Mouse (Mus musculus) heart, postnatal 10 days (tissue): ENCODE data around the gene Ubtd1. TPM values are rescaled to one million over a fixed set of nuclear protein-coding genes. Genes with fewer than 3 reads are reported as not detected.

Source experiments
- total RNA-seq, 2 experiments: library from RNA; stranded (reverse); gene quantifications; 2 replicates each; pipeline ENCODE4 v1.2.3; 2021

Gene Ubtd1
- total RNA-seq, 2 experiments from 2014 or later = 31.4 to 33.8 TPM

Other genes with a start within 250 kb of the Ubtd1 start
- gene Slit1, start 238.1 kb upstream of the Ubtd1 start, total RNA-seq = under 1 TPM; 0.05 to 0.40 TPM
- gene Arhgap19, start 179.7 kb upstream of the Ubtd1 start, total RNA-seq = 1 to 10 TPM; 4.6 to 4.9 TPM
- 1 to 10 TPM; 2.2 to 3.8 TPM for gene Frat1, start 151.8 kb upstream of the Ubtd1 start, total RNA-seq
- gene Frat2, start 133.6 kb upstream of the Ubtd1 start, total RNA-seq = 1 to 10 TPM; 4.7 to 6.9 TPM
- 10 to 100 TPM; 17.7 to 20.9 TPM for gene Rrp12, start 85.6 kb upstream of the Ubtd1 start, total RNA-seq
- 100 to 1,000 TPM; 116 to 154 TPM for gene Pgam1, start 69.8 kb upstream of the Ubtd1 start, total RNA-seq
- gene Exosc1, start 48.3 kb upstream of the Ubtd1 start, total RNA-seq = 10 to 100 TPM; 13.3 to 15.8 TPM
- gene Zdhhc16, start 48.3 kb upstream of the Ubtd1 start, total RNA-seq = 10 to 100 TPM; 27.6 to 29.4 TPM
- 10 to 100 TPM; 18.3 to 25.9 TPM for gene Mms19, start 606 bp upstream of the Ubtd1 start, total RNA-seq
- gene Ankrd2, start 54.2 kb downstream of the Ubtd1 start, total RNA-seq = not detected
- 1 to 10 TPM; 1.3 to 2.2 TPM for gene Hoga1, start 63.8 kb downstream of the Ubtd1 start, total RNA-seq
- under 1 TPM; 0.24 to 0.37 TPM for gene 4933411K16Rik, start 70.5 kb downstream of the Ubtd1 start, total RNA-seq
- gene Morn4, start 104.6 kb downstream of the Ubtd1 start, total RNA-seq = 1 to 10 TPM; 5.9 to 7.4 TPM
- gene Pi4k2a, start 108.7 kb downstream of the Ubtd1 start, total RNA-seq = 10 to 100 TPM; 16.1 to 17.9 TPM
- 10 to 100 TPM; 10.9 to 13.1 TPM for gene Avpi1, start 147.3 kb downstream of the Ubtd1 start, total RNA-seq
- gene Marveld1, start 165.6 kb downstream of the Ubtd1 start, total RNA-seq = 10 to 100 TPM; 30.3 to 31.2 TPM
- gene Zfyve27, start 182.2 kb downstream of the Ubtd1 start, total RNA-seq = 10 to 100 TPM; 27.6 to 29.6 TPM
- gene Sfrp5, start 220.5 kb downstream of the Ubtd1 start, total RNA-seq = 1 to 10 TPM; 1.0 to 2.3 TPM